Mouse (Mus musculus) right cerebral cortex, postnatal 4 days (tissue): ENCODE measurements at regions not wholly inside any gene's neighbourhood (a gene's known extent, or its start where the extent isn't known, plus 50 kb on each side); places are given as distances from the start of the nearest gene placed in this dataset.

Source experiments
- DNase-seq: peaks from one replicate; pipeline ENCODE4 v3.0.0-alpha.2; 2022

DNA sequence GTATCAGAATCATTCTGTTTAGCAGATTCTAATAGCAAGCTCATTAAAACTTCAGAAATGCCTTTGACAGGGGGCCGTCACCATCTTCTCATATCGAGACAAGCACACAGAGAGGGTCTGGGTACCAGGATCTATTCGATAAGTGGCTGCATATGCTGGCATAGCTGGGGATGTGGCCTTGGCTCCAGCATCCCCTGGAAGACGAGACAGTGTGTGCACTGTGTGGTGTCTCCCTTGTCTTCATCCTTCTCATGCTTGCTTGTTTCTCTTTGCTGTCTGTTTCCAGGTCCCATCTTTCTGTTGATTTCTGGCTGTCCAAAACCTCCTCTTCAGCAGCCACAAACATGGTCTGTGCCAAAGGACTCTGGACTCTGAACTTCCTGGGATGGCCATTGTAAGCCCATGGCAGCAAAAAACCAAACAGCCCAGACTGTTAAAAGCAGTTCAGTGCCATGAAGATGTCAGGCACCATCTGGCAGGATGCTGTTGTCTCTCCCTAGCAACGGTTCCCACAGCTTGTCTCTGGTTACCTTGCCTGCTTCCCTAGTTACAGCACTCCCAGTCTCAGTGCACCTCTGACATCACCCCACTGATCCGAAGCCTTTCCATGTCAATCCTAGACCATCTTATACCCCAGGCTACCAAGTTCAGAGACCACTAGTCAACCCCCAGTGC lies 56.5 kb downstream of the Kctd12 start:
- no peak for DNase-seq

- DNase-seq = no peak
These were observed 57.8 kb downstream of the Kctd12 start for GRCm38 (mm10) chr14:102924674-102925073.

DNA sequence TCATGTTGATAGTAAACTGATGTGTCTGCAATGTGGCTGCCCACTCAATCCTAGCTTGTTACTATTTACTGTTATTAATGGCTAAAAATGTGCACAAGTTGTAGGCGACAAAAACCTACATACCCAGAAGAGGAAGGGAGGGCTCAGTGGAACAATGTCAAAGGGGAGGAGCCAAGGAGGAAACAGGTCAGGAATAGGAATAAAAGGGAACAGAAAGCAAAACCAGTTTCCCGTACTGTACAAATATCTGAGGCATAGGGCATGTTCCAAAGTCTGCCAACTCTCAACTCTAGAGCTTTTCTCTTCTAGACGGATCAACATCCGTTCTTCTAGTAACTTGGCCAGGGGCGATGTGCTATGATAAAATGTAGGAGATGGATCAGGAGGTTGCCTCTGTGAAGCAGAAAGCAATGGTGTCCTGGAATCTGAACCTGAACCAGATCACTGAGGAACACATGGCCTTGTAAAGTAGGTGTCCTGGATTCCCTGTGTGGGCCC lies 59.9 kb downstream of the Kctd12 start:
- no peak for DNase-seq

GRCm38 (mm10) chr14:102920415-102920814 lies 62.0 kb downstream of the Kctd12 start:
- no peak for DNase-seq

- no peak for DNase-seq
These were observed 63.1 kb downstream of the Kctd12 start for GRCm38 (mm10) chr14:102919261-102919801.

- no peak for DNase-seq
These were observed 64.5 kb downstream of the Kctd12 start for GRCm38 (mm10) chr14:102917929-102918328.

DNA sequence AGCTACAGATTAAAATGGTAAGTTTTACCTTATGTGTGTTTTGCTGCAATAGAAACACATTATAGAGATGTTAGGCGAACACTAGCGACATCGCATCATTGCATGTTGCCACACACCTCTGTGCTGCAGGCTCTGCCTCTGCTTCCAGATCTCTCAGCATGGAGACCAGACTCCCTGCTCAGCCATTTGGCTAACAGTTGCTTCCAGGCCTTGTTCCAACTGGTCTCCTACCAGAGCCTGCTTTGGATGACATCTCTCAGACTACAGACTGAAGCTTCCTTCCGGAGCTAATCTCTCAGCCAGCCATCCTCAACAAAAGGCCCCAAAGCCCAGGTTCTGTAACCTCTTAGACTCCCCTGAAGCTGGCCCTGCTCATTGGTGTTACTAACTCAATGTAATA lies 66.5 kb downstream of the Kctd12 start:
- DNase-seq = no peak

- DNase-seq = no peak
These were observed 70.9 kb downstream of the Kctd12 start for GRCm38 (mm10) chr14:102911582-102911981.

DNA sequence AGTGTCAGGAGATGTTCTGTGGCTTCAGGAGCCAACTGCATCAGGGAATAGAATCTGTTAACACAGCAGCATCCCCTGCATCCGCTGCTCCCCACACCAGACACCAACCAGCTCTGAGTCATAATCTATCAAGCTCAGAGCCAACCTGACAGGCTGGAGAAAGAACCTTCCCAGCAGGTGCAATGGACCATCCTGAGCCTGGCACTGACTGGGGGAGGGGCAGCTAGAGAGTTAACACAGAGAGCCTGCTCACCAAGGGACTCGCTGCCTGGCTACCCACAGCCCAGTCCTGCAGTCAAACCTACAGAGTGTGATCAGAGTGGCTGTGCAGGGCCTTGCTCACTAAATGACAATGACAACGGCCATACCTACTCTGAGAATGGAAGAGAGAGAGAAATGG lies 73.4 kb downstream of the Kctd12 start:
- DNase-seq = no peak

GRCm38 (mm10) chr14:102907411-102908103 lies 74.9 kb downstream of the Kctd12 start:
- no peak for DNase-seq

- no peak for DNase-seq
These were observed 75.6 kb downstream of the Kctd12 start for GRCm38 (mm10) chr14:102906826-102907225.

GRCm38 (mm10) chr14:102906286-102906685 lies 76.2 kb downstream of the Kctd12 start:
- no peak for DNase-seq

- DNase-seq = peak; percentile 46
These were observed 79.5 kb downstream of the Kctd12 start for GRCm38 (mm10) chr14:102902906-102903305.

GRCm38 (mm10) chr14:102902236-102902635 lies 80.2 kb downstream of the Kctd12 start:
- DNase-seq = no peak

- DNase-seq = no peak
These were observed 84.0 kb downstream of the Kctd12 start for GRCm38 (mm10) chr14:102898445-102898844.

- DNase-seq = no peak
These were observed 85.4 kb downstream of the Kctd12 start for GRCm38 (mm10) chr14:102897039-102897438.

GRCm38 (mm10) chr14:102896527-102896926 lies 85.9 kb downstream of the Kctd12 start:
- no peak for DNase-seq

DNA sequence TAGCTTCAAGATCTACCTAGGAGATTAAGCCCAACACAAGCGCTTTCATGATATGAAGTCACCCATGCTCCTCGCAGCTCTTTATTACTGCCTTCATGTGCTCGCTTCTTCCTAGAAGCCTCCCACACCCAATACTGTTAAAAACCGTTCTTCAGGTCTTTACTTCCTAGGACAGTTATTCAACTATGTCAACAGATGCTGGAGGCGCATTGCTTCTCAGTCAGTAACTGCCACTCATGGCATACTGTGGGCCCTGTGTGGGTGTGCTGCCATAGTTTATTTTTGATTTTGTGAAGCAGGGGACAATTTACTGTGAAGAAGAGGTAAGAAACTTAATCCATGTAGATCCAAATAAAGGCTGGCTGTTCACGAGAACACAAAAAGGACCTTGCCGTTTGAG lies 89.2 kb downstream of the Kctd12 start:
- DNase-seq = no peak

DNA sequence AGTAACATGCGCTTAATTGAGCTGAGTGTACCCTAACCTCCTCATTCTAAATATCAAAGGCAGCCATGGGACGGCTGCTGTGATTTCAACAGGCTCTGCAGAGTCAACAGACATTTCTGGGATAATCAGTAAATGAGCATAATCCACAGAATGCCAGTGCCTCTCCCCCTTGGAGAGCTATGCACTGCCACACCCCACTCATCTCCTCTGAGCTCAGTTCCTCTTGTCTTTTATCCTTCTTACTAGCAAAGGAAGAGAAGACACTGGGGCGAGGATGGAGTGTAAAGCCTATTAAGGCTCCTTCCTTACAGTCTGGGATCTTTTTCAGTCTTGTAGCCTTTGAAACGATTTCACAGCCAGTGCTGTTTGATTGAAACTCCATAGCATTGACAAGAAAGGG lies 90.9 kb downstream of the Kctd12 start:
- no peak for DNase-seq

- no peak for DNase-seq
These were observed 97.2 kb downstream of the Kctd12 start for GRCm38 (mm10) chr14:102885240-102885598.

DNA sequence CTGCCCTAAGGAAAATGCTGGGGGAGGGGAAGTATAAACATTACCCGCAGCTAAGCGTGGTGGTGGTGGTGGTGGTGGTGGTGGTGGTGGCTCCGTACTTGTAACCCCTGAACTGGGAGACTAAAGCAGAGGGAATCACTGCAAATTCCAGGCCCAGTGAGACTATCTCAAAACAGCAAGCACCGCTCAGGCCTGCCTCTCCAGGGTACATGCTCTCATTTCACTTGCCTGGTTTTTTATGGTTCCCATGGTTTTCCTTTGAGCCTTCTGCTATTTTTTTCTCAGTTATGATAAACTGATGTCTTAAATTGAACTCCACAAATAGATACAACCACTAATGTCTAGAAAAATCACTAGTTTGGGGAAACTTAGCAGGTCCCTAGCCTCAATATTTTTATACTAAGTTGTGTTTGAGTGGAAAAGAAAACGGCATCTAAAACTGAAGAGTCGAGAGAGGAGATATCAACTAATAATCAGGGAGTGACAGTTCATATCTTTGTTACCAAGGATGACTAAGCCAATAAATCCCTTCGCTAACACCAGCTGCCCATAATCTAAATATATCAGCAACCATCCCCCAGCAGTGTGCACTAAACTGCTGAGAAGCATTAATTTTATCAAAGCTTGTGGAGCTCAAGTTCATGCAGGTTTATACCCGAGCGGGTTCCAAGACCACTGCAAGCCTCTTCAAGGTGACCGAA lies 97.7 kb downstream of the Kctd12 start:
- no peak for DNase-seq

DNA sequence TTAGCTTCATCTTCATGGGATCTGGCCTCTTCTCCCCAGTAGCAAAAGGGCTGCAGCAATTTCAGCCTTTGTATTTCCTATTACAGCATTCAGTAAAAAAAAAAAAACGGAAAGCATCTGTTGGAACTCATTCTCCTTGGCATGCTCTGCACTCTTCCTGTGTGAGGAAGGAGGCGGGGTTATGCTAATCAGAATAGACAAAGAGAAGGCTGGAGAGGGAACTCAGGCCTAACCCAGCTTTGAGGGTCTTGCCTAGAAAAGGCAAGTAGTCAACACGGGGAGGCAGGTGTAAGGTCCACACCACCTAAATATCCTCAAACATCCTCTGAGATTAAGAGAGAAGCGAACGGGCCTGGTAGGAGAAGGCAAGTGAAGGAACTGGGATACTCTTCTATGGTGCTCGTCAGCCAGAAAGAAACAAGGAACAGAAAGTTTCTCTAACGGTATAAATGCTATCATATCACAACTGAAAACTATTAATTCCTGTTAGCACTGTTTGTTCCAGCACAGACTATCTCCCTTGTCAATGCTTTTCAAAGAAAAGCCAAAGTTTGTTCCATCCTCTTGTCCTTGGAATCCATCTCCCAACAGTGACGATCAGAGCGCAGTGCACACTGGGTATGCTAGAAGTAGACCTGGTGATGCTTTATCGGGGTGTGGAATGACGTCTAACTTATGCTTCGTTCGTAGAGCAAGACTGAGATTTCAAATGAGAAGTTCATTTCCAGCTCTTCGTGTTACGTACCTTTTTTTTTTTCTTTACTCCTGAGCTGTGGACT lies 98.9 kb downstream of the Kctd12 start:
- DNase-seq = no peak

- no peak for DNase-seq
These were observed 100.2 kb downstream of the Kctd12 start for GRCm38 (mm10) chr14:102882281-102882680.
